Mouse (Mus musculus): ENCODE measurements around the gene Cntn2. TPM values are rescaled to one million over a fixed set of nuclear protein-coding genes. Genes with fewer than 3 reads are reported as not detected.
"Not testable (repeated sequence)": the region's sequence is repeated elsewhere in the genome, so short reads cannot be mapped to it uniquely, and the experiment has no call there.

Gene Cntn2
- polyA plus RNA-seq, 1 experiment from 2014 or later: 7.6 TPM

DNA sequence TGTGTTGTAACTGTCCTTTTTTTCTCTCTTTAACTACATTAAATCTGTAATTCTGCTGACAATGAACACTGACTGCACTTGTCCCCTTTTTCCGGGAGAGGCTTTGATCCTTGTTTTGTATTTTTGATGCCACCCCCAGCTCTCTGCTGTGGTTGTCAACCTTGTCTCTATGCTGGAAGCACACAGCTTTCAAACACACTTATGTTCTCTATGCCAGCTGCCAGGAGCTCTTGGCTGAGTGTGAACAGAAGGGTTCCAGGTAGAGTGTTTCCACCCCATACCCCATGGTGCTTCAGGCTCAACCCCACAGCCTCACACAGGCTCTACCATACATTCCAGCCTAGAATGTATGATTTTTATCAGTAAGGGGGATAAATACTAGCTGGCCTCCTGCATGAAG is 68.6 kb downstream of the Cntn2 start:
- Histone ChIP-seq H3K4me2 (ENCODE audit: low read depth, low read length) (no peak overlapping the region), H3K9me3 (replicated peaks; ENCODE audit: control insufficient read depth, low read length) (no peaks in the 10 kb centered on the region), H3K27me3 (ENCODE audit: control insufficient read depth, insufficient read depth, low read length) (no peaks in the 10 kb centered on the region), H3K4me3 (ENCODE audit: low read depth, low read length) (no peak overlapping the region), H3K27ac (replicated peaks; ENCODE audit: low read depth, low read length) (no peak overlapping the region), H3K9ac (replicated peaks; ENCODE audit: low read length) (no peak overlapping the region), H3K4me1 (ENCODE audit: control insufficient read depth, insufficient read depth, low read length) (no peaks in the 10 kb centered on the region), H3K36me3 (replicated peaks; ENCODE audit: control insufficient read depth, insufficient read depth, low read depth, low read length) (no peaks in the 10 kb centered on the region)
- ATAC-seq (replicated peaks; ENCODE audit: insufficient number of reproducible peaks, low FRiP score, low TSS enrichment, low read depth) (no peak), DNase-seq (ENCODE audit: low spot score) (no peak)
- 86% methylated on average over 1 of the region's 1 CpGs for WGBS

DNA sequence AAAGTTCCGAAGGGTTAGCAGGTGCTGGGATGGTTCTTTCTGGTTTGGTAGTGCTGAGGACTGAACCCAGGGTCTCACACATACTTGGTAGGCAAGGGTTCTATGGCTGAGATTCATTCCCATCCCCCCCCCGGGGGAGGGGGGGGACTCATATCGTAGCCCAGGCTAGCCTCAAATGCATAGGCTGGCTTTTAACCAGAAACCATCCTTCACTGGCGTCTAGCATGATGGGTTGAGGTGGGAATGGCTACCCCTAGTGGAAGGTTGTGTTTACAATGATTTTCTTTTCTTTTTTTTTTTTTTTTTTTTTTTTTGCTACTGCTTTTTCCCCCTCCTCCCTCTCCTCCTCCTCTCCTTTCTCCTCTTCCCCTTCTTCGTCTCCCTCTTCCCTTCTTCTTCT is 70.5 kb downstream of the Cntn2 start:
- Histone ChIP-seq H3K27ac (replicated peaks; ENCODE audit: low read depth, low read length) (no peak overlapping the region), H3K27me3 (ENCODE audit: control insufficient read depth, insufficient read depth, low read length) (no peaks in the 10 kb centered on the region), H3K4me2 (ENCODE audit: low read depth, low read length) (no peak overlapping the region), H3K9ac (replicated peaks; ENCODE audit: low read length) (no peak overlapping the region), H3K36me3 (replicated peaks; ENCODE audit: control insufficient read depth, insufficient read depth, low read depth, low read length) (no peaks in the 10 kb centered on the region), H3K9me3 (replicated peaks; ENCODE audit: control insufficient read depth, low read length) (no peaks in the 10 kb centered on the region), H3K4me1 (ENCODE audit: control insufficient read depth, insufficient read depth, low read length) (no peaks in the 10 kb centered on the region), H3K4me3 (ENCODE audit: low read depth, low read length) (no peak overlapping the region)
- WGBS: 54% methylated on average over 5 of the region's 5 CpGs
- DNase-seq (ENCODE audit: low spot score) (peak; percentile 29), ATAC-seq (replicated peaks; ENCODE audit: insufficient number of reproducible peaks, low FRiP score, low TSS enrichment, low read depth) (no peak)

DNA sequence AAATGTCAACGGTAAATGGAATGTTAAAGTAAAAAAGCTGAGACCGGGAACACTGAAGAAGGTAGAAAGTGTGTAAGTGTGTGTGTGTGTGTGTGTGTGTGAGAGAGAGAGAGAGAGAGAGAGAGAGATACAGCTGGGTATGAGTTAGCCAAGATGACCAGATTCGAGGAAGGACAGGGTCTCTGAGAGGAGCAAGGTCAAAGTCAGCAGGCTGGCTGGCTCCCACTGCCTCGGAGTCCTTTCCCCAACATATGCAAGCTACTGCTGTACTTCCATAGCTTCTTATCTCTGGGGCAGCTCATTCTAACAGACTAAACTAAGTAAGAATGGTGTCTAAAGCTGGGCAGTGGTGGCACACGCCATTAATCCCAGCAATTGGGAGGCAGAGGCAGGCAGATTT is 71.6 kb downstream of the Cntn2 start:
- H3K27ac ChIP-seq (replicated peaks; ENCODE audit: low read depth, low read length): no peak overlapping the region
- DNase-seq (ENCODE audit: low spot score) (no peak), ATAC-seq (replicated peaks; ENCODE audit: insufficient number of reproducible peaks, low FRiP score, low TSS enrichment, low read depth) (no peak)
- no peaks in the 10 kb centered on the region for H3K9me3 ChIP-seq (replicated peaks; ENCODE audit: control insufficient read depth, low read length)
- H3K36me3 ChIP-seq (replicated peaks; ENCODE audit: control insufficient read depth, insufficient read depth, low read depth, low read length): no peaks in the 10 kb centered on the region
- no peak overlapping the region for H3K4me3 ChIP-seq (ENCODE audit: low read depth, low read length)
- H3K9ac ChIP-seq (replicated peaks; ENCODE audit: low read length): no peak overlapping the region
- no peak overlapping the region for H3K4me2 ChIP-seq (ENCODE audit: low read depth, low read length)
- H3K27me3 ChIP-seq (ENCODE audit: control insufficient read depth, insufficient read depth, low read length): no peaks in the 10 kb centered on the region
- 91% methylated on average over 5 of the region's 5 CpGs for WGBS
- H3K4me1 ChIP-seq (ENCODE audit: control insufficient read depth, insufficient read depth, low read length): no peaks in the 10 kb centered on the region

DNA sequence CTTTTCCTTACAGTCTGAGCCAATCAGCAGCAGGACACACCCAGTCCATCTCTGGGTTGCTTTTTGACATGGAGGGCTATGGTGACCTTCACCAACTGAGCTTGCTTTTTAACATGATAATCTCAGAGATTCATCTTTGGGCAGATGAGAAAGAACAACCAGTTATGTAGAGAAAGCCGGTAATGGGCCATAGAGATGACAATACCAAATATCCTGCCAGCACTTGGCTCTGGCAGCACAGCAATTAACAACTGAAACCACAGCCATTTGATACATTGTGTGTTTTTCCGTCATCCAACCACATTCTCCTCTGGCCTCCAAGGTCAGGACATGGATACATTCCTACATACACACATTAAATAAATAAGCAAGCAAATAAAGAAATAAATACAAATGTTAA is 72.0 kb downstream of the Cntn2 start:
- H3K9me3 ChIP-seq (replicated peaks; ENCODE audit: control insufficient read depth, low read length): no peaks in the 10 kb centered on the region
- no peaks in the 10 kb centered on the region for H3K27me3 ChIP-seq (ENCODE audit: control insufficient read depth, insufficient read depth, low read length)
- no peaks in the 10 kb centered on the region for H3K4me1 ChIP-seq (ENCODE audit: control insufficient read depth, insufficient read depth, low read length)
- no peak overlapping the region for H3K4me3 ChIP-seq (ENCODE audit: low read depth, low read length)
- 86% methylated on average over 2 of the region's 2 CpGs for WGBS
- no peak overlapping the region for H3K27ac ChIP-seq (replicated peaks; ENCODE audit: low read depth, low read length)
- H3K9ac ChIP-seq (replicated peaks; ENCODE audit: low read length): no peak overlapping the region
- H3K36me3 ChIP-seq (replicated peaks; ENCODE audit: control insufficient read depth, insufficient read depth, low read depth, low read length): no peaks in the 10 kb centered on the region; the same call in 1 of the 2 replicates
- ATAC-seq (replicated peaks; ENCODE audit: insufficient number of reproducible peaks, low FRiP score, low TSS enrichment, low read depth) (no peak), DNase-seq (ENCODE audit: low spot score) (no peak)
- no peak overlapping the region for H3K4me2 ChIP-seq (ENCODE audit: low read depth, low read length)

DNA sequence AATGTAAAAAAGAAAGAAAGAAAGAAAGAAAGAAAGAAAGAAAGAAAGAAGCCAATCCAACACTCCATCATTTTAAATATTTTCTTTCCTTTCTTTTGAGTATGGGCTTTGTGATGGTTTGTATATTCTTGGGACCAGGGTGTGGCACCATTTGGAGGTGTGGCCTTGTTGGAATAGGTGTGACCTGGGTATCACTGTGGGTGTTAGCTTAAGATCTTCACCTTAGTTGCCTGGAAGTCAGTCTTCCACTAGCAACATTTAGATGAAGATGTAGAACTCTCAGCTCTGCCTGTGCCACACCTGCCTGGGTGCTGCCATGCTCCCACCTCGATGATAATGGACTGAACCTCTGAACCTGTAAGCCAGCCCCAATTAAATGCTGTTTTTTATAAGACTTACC is 73.0 kb downstream of the Cntn2 start:
- not testable (repeated sequence) for H3K36me3 ChIP-seq (replicated peaks; ENCODE audit: control insufficient read depth, insufficient read depth, low read depth, low read length); H3K9ac ChIP-seq (replicated peaks; ENCODE audit: low read length); H3K9me3 ChIP-seq (replicated peaks; ENCODE audit: control insufficient read depth, low read length); ATAC-seq (replicated peaks; ENCODE audit: insufficient number of reproducible peaks, low FRiP score, low TSS enrichment, low read depth); H3K4me1 ChIP-seq (ENCODE audit: control insufficient read depth, insufficient read depth, low read length); H3K4me3 ChIP-seq (ENCODE audit: low read depth, low read length); H3K27ac ChIP-seq (replicated peaks; ENCODE audit: low read depth, low read length); DNase-seq (ENCODE audit: low spot score); H3K27me3 ChIP-seq (ENCODE audit: control insufficient read depth, insufficient read depth, low read length); H3K4me2 ChIP-seq (ENCODE audit: low read depth, low read length)
- WGBS: 88% methylated on average over 1 of the region's 1 CpGs

DNA sequence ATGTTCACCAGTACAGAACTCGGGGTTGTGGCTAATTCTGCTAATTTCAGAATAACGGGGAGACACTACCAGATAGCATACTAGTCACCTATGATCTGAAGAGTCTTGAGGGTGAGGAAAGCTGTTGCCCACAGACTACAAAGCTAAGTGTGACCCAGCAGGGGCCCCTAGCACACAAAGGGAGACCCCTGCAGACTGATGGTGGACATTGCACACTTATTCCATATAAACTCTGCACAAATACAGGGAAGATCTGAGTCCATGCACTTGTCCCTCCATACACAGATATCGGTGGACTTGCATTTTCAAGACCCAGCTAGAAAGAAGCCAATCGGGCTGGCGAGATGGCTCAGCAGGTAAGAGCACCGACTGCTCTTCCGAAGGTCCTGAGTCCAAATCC is 73.5 kb downstream of the Cntn2 start:
- H3K36me3 ChIP-seq (replicated peaks; ENCODE audit: control insufficient read depth, insufficient read depth, low read depth, low read length): no peaks in the 10 kb centered on the region; the same call in 1 of the 2 replicates
- no peaks in the 10 kb centered on the region for H3K4me1 ChIP-seq (ENCODE audit: control insufficient read depth, insufficient read depth, low read length)
- H3K9me3 ChIP-seq (replicated peaks; ENCODE audit: control insufficient read depth, low read length): no peaks in the 10 kb centered on the region
- ATAC-seq (replicated peaks; ENCODE audit: insufficient number of reproducible peaks, low FRiP score, low TSS enrichment, low read depth): no peak
- H3K9ac ChIP-seq (replicated peaks; ENCODE audit: low read length): no peak overlapping the region
- DNase-seq (ENCODE audit: low spot score): no peak
- no peak overlapping the region for H3K27ac ChIP-seq (replicated peaks; ENCODE audit: low read depth, low read length)
- H3K4me3 ChIP-seq (ENCODE audit: low read depth, low read length): no peak overlapping the region
- no peaks in the 10 kb centered on the region for H3K27me3 ChIP-seq (ENCODE audit: control insufficient read depth, insufficient read depth, low read length)
- 92% methylated on average over 7 of the region's 7 CpGs for WGBS
- H3K4me2 ChIP-seq (ENCODE audit: low read depth, low read length): no peak overlapping the region

DNA sequence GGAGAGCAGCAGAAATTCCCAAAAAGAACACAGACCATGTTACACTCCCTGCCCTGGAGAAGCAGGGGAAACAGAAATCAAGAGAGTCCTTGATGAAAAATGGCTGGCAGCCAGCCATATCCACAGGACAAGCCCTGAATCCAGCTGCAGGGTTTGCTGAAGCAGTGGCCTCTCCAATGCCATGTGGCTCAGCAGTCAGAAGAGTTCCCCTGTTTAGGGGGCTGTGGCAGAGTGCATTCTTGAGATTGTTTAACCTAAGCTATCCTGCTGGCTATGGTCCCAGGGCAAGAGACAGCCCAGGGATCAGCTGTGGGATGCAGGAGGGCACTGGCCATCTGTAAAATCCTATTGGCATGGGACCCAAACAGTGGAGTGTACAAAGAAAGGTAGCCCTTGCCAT is 74.1 kb downstream of the Cntn2 start:
- Histone ChIP-seq H3K4me3 (ENCODE audit: low read depth, low read length) (no peak overlapping the region), H3K4me2 (ENCODE audit: low read depth, low read length) (no peak overlapping the region), H3K36me3 (replicated peaks; ENCODE audit: control insufficient read depth, insufficient read depth, low read depth, low read length) (no peaks in the 10 kb centered on the region; the same call in 1 of the 2 replicates), H3K9ac (replicated peaks; ENCODE audit: low read length) (no peak overlapping the region), H3K27ac (replicated peaks; ENCODE audit: low read depth, low read length) (no peak overlapping the region), H3K27me3 (ENCODE audit: control insufficient read depth, insufficient read depth, low read length) (no peaks in the 10 kb centered on the region), H3K4me1 (ENCODE audit: control insufficient read depth, insufficient read depth, low read length) (no peaks in the 10 kb centered on the region), H3K9me3 (replicated peaks; ENCODE audit: control insufficient read depth, low read length) (no peaks in the 10 kb centered on the region)
- ATAC-seq (replicated peaks; ENCODE audit: insufficient number of reproducible peaks, low FRiP score, low TSS enrichment, low read depth) (no peak), DNase-seq (ENCODE audit: low spot score) (no peak)

DNA sequence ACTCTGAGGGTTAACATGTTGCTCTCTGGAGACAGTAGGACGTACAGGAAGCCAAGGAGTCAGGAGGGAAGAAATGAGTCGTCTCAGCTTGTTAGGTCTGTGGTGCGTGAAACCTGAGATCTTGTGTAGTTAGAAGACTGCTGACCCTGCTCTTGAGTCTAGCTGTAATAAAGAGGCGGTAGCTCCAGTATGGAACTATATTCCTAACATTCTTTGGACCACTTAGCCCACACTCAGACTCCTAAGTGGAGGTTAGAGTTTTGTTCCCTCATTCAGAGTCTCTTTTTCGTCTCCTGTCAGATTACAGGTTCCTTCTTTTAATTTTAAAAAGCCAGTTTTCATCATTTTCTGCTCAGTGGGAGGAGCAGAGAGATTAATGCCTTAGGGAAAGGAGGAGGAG is 78.4 kb downstream of the Cntn2 start:
- Histone ChIP-seq H3K9ac (replicated peaks; ENCODE audit: low read length) (no peak overlapping the region), H3K9me3 (replicated peaks; ENCODE audit: control insufficient read depth, low read length) (no peaks in the 10 kb centered on the region), H3K27ac (replicated peaks; ENCODE audit: low read depth, low read length) (no peak overlapping the region), H3K36me3 (replicated peaks; ENCODE audit: control insufficient read depth, insufficient read depth, low read depth, low read length) (peaks cover 2% of the 10 kb centered on the region; the same call in 1 of the 2 replicates), H3K4me3 (ENCODE audit: low read depth, low read length) (no peak overlapping the region), H3K27me3 (ENCODE audit: control insufficient read depth, insufficient read depth, low read length) (no peaks in the 10 kb centered on the region), H3K4me1 (ENCODE audit: control insufficient read depth, insufficient read depth, low read length) (no peaks in the 10 kb centered on the region), H3K4me2 (ENCODE audit: low read depth, low read length) (no peak overlapping the region)
- 63% methylated on average over 5 of the region's 5 CpGs for WGBS
- ATAC-seq (replicated peaks; ENCODE audit: insufficient number of reproducible peaks, low FRiP score, low TSS enrichment, low read depth) (no peak), DNase-seq (ENCODE audit: low spot score) (no peak)

Data from embryonic facial prominence, embryonic 11.5 days (tissue).